Mouse (Mus musculus): ENCODE data around the gene Trex1.
A peak's percentile ranks its signal among the peaks of the same experiment; 100 is the strongest.

Trex1 gene

GRCm38 (mm10) chr9:109084922-109085321 lies 25.4 kb upstream of the Trex1 start:
- no peak for DNase-seq (ENCODE audit: low spot score)

GRCm38 (mm10) chr9:109082124-109082800 lies 22.7 kb upstream of the Trex1 start, which contains the start of the genes Ccdc51 and Tma7:
Gene Ccdc51, plus strand, starts transcription at chr9:109082493.
Gene Tma7, minus strand, starts transcription at chr9:109082587.
- peak; percentile 91 for DNase-seq (ENCODE audit: low spot score)

- no peak for DNase-seq (ENCODE audit: low spot score)
Measured at GRCm38 (mm10) chr9:109081749-109082123, 22.2 kb upstream of the Trex1 start.

- no peak for DNase-seq (ENCODE audit: low spot score)
Measured at GRCm38 (mm10) chr9:109080516-109080915, 21.0 kb upstream of the Trex1 start.

- DNase-seq (ENCODE audit: low spot score), result peak; percentile 92
Measured at GRCm38 (mm10) chr9:109073661-109074573, 14.4 kb upstream of the Trex1 start, which contains the start of gene Atrip. Gene Atrip, minus strand, starts transcription at chr9:109074124.

GRCm38 (mm10) chr9:109068095-109068735 lies 8.7 kb upstream of the Trex1 start:
- no peak for DNase-seq (ENCODE audit: low spot score)

GRCm38 (mm10) chr9:109060898-109061295 lies 1.4 kb upstream of the Trex1 start:
- no peak for DNase-seq (ENCODE audit: low spot score)

- no peak for DNase-seq (ENCODE audit: low spot score)
Measured at GRCm38 (mm10) chr9:109060184-109060897, 807 bp upstream of the Trex1 start.

GRCm38 (mm10) chr9:109058006-109058765 lies 1.3 kb downstream of the Trex1 start:
- no peak for DNase-seq (ENCODE audit: low spot score)

GRCm38 (mm10) chr9:109057543-109057942 lies 2.0 kb downstream of the Trex1 start:
- DNase-seq (ENCODE audit: low spot score), result no peak

GRCm38 (mm10) chr9:109056916-109057315 lies 2.6 kb downstream of the Trex1 start:
- no peak for DNase-seq (ENCODE audit: low spot score)

GRCm38 (mm10) chr9:109056081-109056690 lies 3.3 kb downstream of the Trex1 start:
- no peak for DNase-seq (ENCODE audit: low spot score)

GRCm38 (mm10) chr9:109055271-109056030 lies 4.1 kb downstream of the Trex1 start:
- DNase-seq (ENCODE audit: low spot score), result no peak

- peak; percentile 80 for DNase-seq (ENCODE audit: low spot score)
Measured at GRCm38 (mm10) chr9:109054712-109055111, 4.8 kb downstream of the Trex1 start.

- DNase-seq (ENCODE audit: low spot score), result no peak
Measured at GRCm38 (mm10) chr9:109053851-109054250, 5.7 kb downstream of the Trex1 start.

- DNase-seq (ENCODE audit: low spot score), result no peak
Measured at GRCm38 (mm10) chr9:109053366-109053765, 6.2 kb downstream of the Trex1 start.

- DNase-seq (ENCODE audit: low spot score), result no peak
Measured at GRCm38 (mm10) chr9:109052490-109053260, 6.9 kb downstream of the Trex1 start.

- DNase-seq (ENCODE audit: low spot score), result no peak
Measured at GRCm38 (mm10) chr9:109051651-109052489, 7.7 kb downstream of the Trex1 start.
